Mouse (Mus musculus) midbrain, embryonic 14.5 days (tissue): ENCODE data around the gene Spin1. TPM values are rescaled to one million over a fixed set of nuclear protein-coding genes. Genes with fewer than 3 reads are reported as not detected.
A peak's percentile ranks its signal among the peaks of the same experiment; 100 is the strongest.
"Not testable (repeated sequence)": the region's sequence is repeated elsewhere in the genome, so short reads cannot be mapped to it uniquely, and the experiment has no call there.

Source experiments
- ATAC-seq: fragments of 200-750 bp; cut with Nextera tagmentation; 2 replicates; pipeline ENCODE4 v1.8.0; 2017; ENCODE audit warnings: moderate number of reproducible peaks, moderate library complexity; ENCODE audit not compliant: low FRiP score, low TSS enrichment
- DNase-seq: peaks from one replicate; pipeline ENCODE4 v3.0.0-alpha.2; 2015
- H3K27ac ChIP-seq: fragments of 300-500 bp; sonication (generic); replicated peaks from 2 replicates; pipeline ENCODE4 v1.5.1; 2014; ENCODE audit warnings: mild to moderate bottlenecking, low read depth, low read length, moderate library complexity
- H3K27me3 ChIP-seq: fragments of 300-500 bp; sonication (generic); 2 replicates; pipeline ENCODE4 v1.6.1; 2014; ENCODE audit warnings: low read length, control low read depth, mixed read lengths; ENCODE audit not compliant: control insufficient read depth, insufficient read depth
- H3K36me3 ChIP-seq: fragments of 300-500 bp; sonication (generic); 2 replicates; pipeline ENCODE4 v1.6.1; 2014; ENCODE audit warnings: low read length, control low read depth; ENCODE audit not compliant: control insufficient read depth, insufficient read depth
- H3K4me1 ChIP-seq: fragments of 300-500 bp; sonication (generic); 2 replicates; pipeline ENCODE4 v1.6.1; 2014; ENCODE audit warnings: mild to moderate bottlenecking, antibody characterized with exemption, low read length, control low read depth; ENCODE audit not compliant: control insufficient read depth, insufficient read depth
- H3K4me2 ChIP-seq: fragments of 300-500 bp; sonication (generic); 2 replicates; pipeline ENCODE4 v1.6.1; 2014; ENCODE audit warnings: mild to moderate bottlenecking, low read length, moderate library complexity
- H3K4me3 ChIP-seq: fragments of 300-500 bp; sonication (generic); replicated peaks from 2 replicates; pipeline ENCODE4 v1.5.1; 2014; ENCODE audit warnings: low read depth, low read length
- H3K9ac ChIP-seq: fragments of 300-500 bp; sonication (generic); replicated peaks from 2 replicates; pipeline ENCODE4 v1.6.1; 2014; ENCODE audit warnings: mild to moderate bottlenecking, low read length, moderate library complexity
- H3K9me3 ChIP-seq: fragments of 300-500 bp; sonication (generic); 2 replicates; pipeline ENCODE4 v1.6.1; 2016; ENCODE audit warnings: low read length, control low read depth, mixed read lengths; ENCODE audit not compliant: control insufficient read depth
- WGBS: fragments of 180-500 bp; shearing (Covaris S2); extraction: QIAGEN DNeasy Blood & Tissue Kit; methylation state at CpG from one replicate; pipeline ENCODE4 v1.1.7; 2014; 5-methylcytosine and 5-hydroxymethylcytosine counted together
- polyA plus RNA-seq: library from polyadenylated mRNA; unstranded; fragments of >200 nt; fragmentation: Nextera tagmentation; extraction: Ambion mirVana; gene quantifications from 2 replicates; pipeline ENCODE4 v1.2.1, GENCODE M21; 2014

The Spin1 gene
- polyA plus RNA-seq, 1 experiment from 2014 or later: 202 TPM

- Histone ChIP-seq H3K4me1 (peaks cover 14% of the 10 kb centered on the region), H3K27me3 (no peaks in the 10 kb centered on the region), H3K9ac (peak overlapping the region; percentile 96), H3K36me3 (no peaks in the 10 kb centered on the region), H3K27ac (peak overlapping the region; percentile 95), H3K4me2 (peak overlapping the region; percentile 60), H3K4me3 (peak overlapping the region; percentile 87), H3K9me3 (0 out of 2 replicates have a peak, but pooled peaks cover 4% of the 10 kb centered on the region)
- no peak for ATAC-seq
- 35% methylated on average over 11 of the region's 11 CpGs for WGBS
- no peak for DNase-seq
Measured at GRCm38 (mm10) chr13:51101777-51102132, 1.1 kb downstream of the Spin1 start.

GRCm38 (mm10) chr13:51103111-51103725, 2.5 kb downstream of the Spin1 start:
- H3K27me3 ChIP-seq: no peaks in the 10 kb centered on the region
- no peak overlapping the region for H3K27ac ChIP-seq
- peaks cover 14% of the 10 kb centered on the region for H3K4me1 ChIP-seq
- 0 out of 2 replicates have a peak, but pooled peaks cover 4% of the 10 kb centered on the region for H3K9me3 ChIP-seq
- DNase-seq: no peak
- H3K9ac ChIP-seq: no peak overlapping the region
- H3K36me3 ChIP-seq: no peaks in the 10 kb centered on the region
- ATAC-seq: no peak
- H3K4me3 ChIP-seq: no peak overlapping the region
- WGBS: 97% methylated on average over 9 of the region's 9 CpGs
- 0 out of 2 replicates have a peak overlapping the region, but pooled peaks have one; percentile 15 for H3K4me2 ChIP-seq

- Histone ChIP-seq H3K4me2 (no peak overlapping the region), H3K4me3 (no peak overlapping the region), H3K36me3 (no peaks in the 10 kb centered on the region), H3K27me3 (no peaks in the 10 kb centered on the region), H3K27ac (no peak overlapping the region), H3K4me1 (peaks cover 9% of the 10 kb centered on the region), H3K9ac (no peak overlapping the region), H3K9me3 (0 out of 2 replicates have a peak, but pooled peaks cover 8% of the 10 kb centered on the region)
- DNase-seq (no peak), ATAC-seq (no peak)
- WGBS: 98% methylated on average over 9 of the region's 9 CpGs
Measured at GRCm38 (mm10) chr13:51103861-51104650, 3.4 kb downstream of the Spin1 start.

- Histone ChIP-seq H3K4me2 (no peak overlapping the region), H3K4me3 (no peak overlapping the region), H3K27me3 (no peaks in the 10 kb centered on the region), H3K9ac (no peak overlapping the region), H3K4me1 (peaks cover 6% of the 10 kb centered on the region; the same call in 1 of the 2 replicates), H3K27ac (no peak overlapping the region), H3K36me3 (no peaks in the 10 kb centered on the region), H3K9me3 (0 out of 2 replicates have a peak, but pooled peaks cover 14% of the 10 kb centered on the region)
- WGBS: 98% methylated on average over 3 of the region's 3 CpGs
- no peak for DNase-seq
- no peak for ATAC-seq
Measured at GRCm38 (mm10) chr13:51105861-51106655, 5.4 kb downstream of the Spin1 start.

GRCm38 (mm10) chr13:51106816-51107215, 6.1 kb downstream of the Spin1 start:
- ATAC-seq: no peak
- no peaks in the 10 kb centered on the region for H3K27me3 ChIP-seq
- H3K36me3 ChIP-seq: no peaks in the 10 kb centered on the region
- H3K9ac ChIP-seq: no peak overlapping the region
- 95% methylated on average over 4 of the region's 4 CpGs for WGBS
- no peak for DNase-seq
- H3K4me1 ChIP-seq: peaks cover 5% of the 10 kb centered on the region; the same call in 1 of the 2 replicates
- no peak overlapping the region for H3K27ac ChIP-seq
- 0 out of 2 replicates have a peak, but pooled peaks cover 14% of the 10 kb centered on the region for H3K9me3 ChIP-seq
- H3K4me3 ChIP-seq: no peak overlapping the region
- no peak overlapping the region for H3K4me2 ChIP-seq

- DNase-seq (no peak), ATAC-seq (no peak)
- H3K4me3 ChIP-seq: no peak overlapping the region
- no peak overlapping the region for H3K4me2 ChIP-seq
- no peaks in the 10 kb centered on the region for H3K27me3 ChIP-seq
- no peak overlapping the region for H3K27ac ChIP-seq
- 99% methylated on average over 2 of the region's 2 CpGs for WGBS
- H3K36me3 ChIP-seq: no peaks in the 10 kb centered on the region
- no peaks in the 10 kb centered on the region for H3K4me1 ChIP-seq
- H3K9ac ChIP-seq: no peak overlapping the region
- H3K9me3 ChIP-seq: 0 out of 2 replicates have a peak, but pooled peaks cover 11% of the 10 kb centered on the region
Measured at GRCm38 (mm10) chr13:51109517-51109916, 8.8 kb downstream of the Spin1 start.

- not testable (repeated sequence) for H3K36me3 ChIP-seq, H3K4me2 ChIP-seq, ATAC-seq, H3K9ac ChIP-seq, H3K4me1 ChIP-seq, H3K27ac ChIP-seq, H3K9me3 ChIP-seq, H3K27me3 ChIP-seq, DNase-seq, H3K4me3 ChIP-seq
- 79% methylated on average over 4 of the region's 4 CpGs for WGBS
Measured at GRCm38 (mm10) chr13:51114398-51114797, 13.7 kb downstream of the Spin1 start.

GRCm38 (mm10) chr13:51115762-51116161, 15.1 kb downstream of the Spin1 start:
- Histone ChIP-seq H3K9ac (no peak overlapping the region), H3K27me3 (no peaks in the 10 kb centered on the region), H3K4me2 (no peak overlapping the region), H3K9me3 (no peaks in the 10 kb centered on the region), H3K36me3 (no peaks in the 10 kb centered on the region), H3K4me1 (peaks cover 19% of the 10 kb centered on the region), H3K27ac (no peak overlapping the region), H3K4me3 (no peak overlapping the region)
- DNase-seq (no peak), ATAC-seq (no peak)
- whole genome bisulfite sequencing: 90% methylated on average over 3 of the region's 3 CpGs
